Mouse (Mus musculus): Measurements from ENCODE around the gene Calhm5. TPM values are rescaled to one million over a fixed set of nuclear protein-coding genes. Genes with fewer than 3 reads are reported as not detected.

Gene Calhm5
- 0.19 and 0.30 TPM in 2 replicates for polyA plus RNA-seq (2014; fragmentation: Nextera tagmentation; extraction: Ambion mirVana)

- Histone ChIP-seq H3K4me2 (replicated peaks; ENCODE audit: low read depth, low read length) (peak within 1 kb of the TSS; percentile 31), H3K36me3 (ENCODE audit: control insufficient read depth, insufficient read depth, low read length) (no peaks in the 10 kb centered on the region), H3K27ac (ENCODE audit: low read depth, low read length) (no peak within 1 kb of the TSS), H3K27me3 (ENCODE audit: control insufficient read depth, insufficient read depth, low read length) (no peaks in the 10 kb centered on the region), H3K4me3 (ENCODE audit: low read length) (peak within 1 kb of the TSS; percentile 18; the same call in 1 of the 2 replicates), H3K9me3 (ENCODE audit: control insufficient read depth, low read length) (no peaks in the 10 kb centered on the region), H3K9ac (ENCODE audit: low read depth, low read length) (peak within 1 kb of the TSS; percentile 32), H3K4me1 (ENCODE audit: control insufficient read depth, insufficient read depth, low read length) (no peaks in the 10 kb centered on the region)
- WGBS, result 31% methylated on average over 9 of the region's 9 CpGs
- peak; percentile 81; the same call in 1 of the 2 replicates for ATAC-seq (ENCODE audit: low FRiP score, low TSS enrichment)
Measured at GRCm38 (mm10) chr10:34096418-34096883, at the start of gene Calhm5. TSS of gene Calhm5 (minus strand) at chr10:34096519.

DNA sequence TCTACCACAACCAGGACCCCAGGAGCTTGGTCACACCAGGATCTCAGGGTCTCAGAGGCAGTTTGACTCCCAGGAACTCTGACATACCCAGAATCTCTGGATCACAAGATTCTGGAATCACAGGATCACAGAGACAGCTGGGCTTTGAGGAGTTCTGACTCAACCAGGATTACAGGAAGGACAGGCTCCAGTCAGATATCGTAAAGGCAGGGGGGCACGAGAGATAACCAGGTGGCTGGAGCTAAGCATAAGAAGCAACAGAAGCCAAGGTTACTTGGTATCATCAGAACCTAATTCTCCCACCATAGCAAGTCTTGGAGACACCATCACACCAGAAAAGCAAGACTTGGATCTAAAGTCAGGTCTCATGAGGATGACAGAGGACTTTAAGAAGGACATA is 45.4 kb upstream of the Calhm5 start:
- Histone ChIP-seq H3K36me3 (ENCODE audit: control insufficient read depth, insufficient read depth, low read length) (no peaks in the 10 kb centered on the region), H3K27me3 (ENCODE audit: control insufficient read depth, insufficient read depth, low read length) (no peaks in the 10 kb centered on the region), H3K4me2 (replicated peaks; ENCODE audit: low read depth, low read length) (no peak overlapping the region), H3K27ac (ENCODE audit: low read depth, low read length) (no peak overlapping the region), H3K4me3 (ENCODE audit: low read length) (no peak overlapping the region), H3K4me1 (ENCODE audit: control insufficient read depth, insufficient read depth, low read length) (no peaks in the 10 kb centered on the region), H3K9ac (ENCODE audit: low read depth, low read length) (no peak overlapping the region), H3K9me3 (ENCODE audit: control insufficient read depth, low read length) (peaks cover 4% of the 10 kb centered on the region; the same call in 1 of the 2 replicates)
- ATAC-seq (ENCODE audit: low FRiP score, low TSS enrichment), result no peak
- 82% methylated on average over 2 of the region's 2 CpGs for WGBS

GRCm38 (mm10) chr10:34139768-34140167 is 43.4 kb upstream of the Calhm5 start:
- H3K4me3 ChIP-seq (ENCODE audit: low read length), result no peak overlapping the region
- H3K9ac ChIP-seq (ENCODE audit: low read depth, low read length), result no peak overlapping the region
- no peaks in the 10 kb centered on the region for H3K27me3 ChIP-seq (ENCODE audit: control insufficient read depth, insufficient read depth, low read length)
- no peaks in the 10 kb centered on the region for H3K36me3 ChIP-seq (ENCODE audit: control insufficient read depth, insufficient read depth, low read length)
- 74% methylated on average over 4 of the region's 4 CpGs for WGBS
- ATAC-seq (ENCODE audit: low FRiP score, low TSS enrichment), result no peak
- peaks cover 4% of the 10 kb centered on the region; the same call in 1 of the 2 replicates for H3K9me3 ChIP-seq (ENCODE audit: control insufficient read depth, low read length)
- H3K4me2 ChIP-seq (replicated peaks; ENCODE audit: low read depth, low read length), result no peak overlapping the region
- no peak overlapping the region for H3K27ac ChIP-seq (ENCODE audit: low read depth, low read length)
- H3K4me1 ChIP-seq (ENCODE audit: control insufficient read depth, insufficient read depth, low read length), result no peaks in the 10 kb centered on the region

GRCm38 (mm10) chr10:34138027-34138426 is 41.7 kb upstream of the Calhm5 start:
- no peaks in the 10 kb centered on the region for H3K27me3 ChIP-seq (ENCODE audit: control insufficient read depth, insufficient read depth, low read length)
- no peaks in the 10 kb centered on the region for H3K4me1 ChIP-seq (ENCODE audit: control insufficient read depth, insufficient read depth, low read length)
- no peaks in the 10 kb centered on the region for H3K36me3 ChIP-seq (ENCODE audit: control insufficient read depth, insufficient read depth, low read length)
- H3K4me2 ChIP-seq (replicated peaks; ENCODE audit: low read depth, low read length), result no peak overlapping the region
- H3K9me3 ChIP-seq (ENCODE audit: control insufficient read depth, low read length), result no peaks in the 10 kb centered on the region
- H3K27ac ChIP-seq (ENCODE audit: low read depth, low read length), result no peak overlapping the region
- ATAC-seq (ENCODE audit: low FRiP score, low TSS enrichment), result no peak
- 75% methylated on average over 6 of the region's 6 CpGs for WGBS
- no peak overlapping the region for H3K9ac ChIP-seq (ENCODE audit: low read depth, low read length)
- H3K4me3 ChIP-seq (ENCODE audit: low read length), result no peak overlapping the region

GRCm38 (mm10) chr10:34136432-34136831 is 40.1 kb upstream of the Calhm5 start:
- Histone ChIP-seq H3K9me3 (ENCODE audit: control insufficient read depth, low read length) (no peaks in the 10 kb centered on the region), H3K36me3 (ENCODE audit: control insufficient read depth, insufficient read depth, low read length) (no peaks in the 10 kb centered on the region), H3K4me2 (replicated peaks; ENCODE audit: low read depth, low read length) (no peak overlapping the region), H3K4me1 (ENCODE audit: control insufficient read depth, insufficient read depth, low read length) (no peaks in the 10 kb centered on the region), H3K27me3 (ENCODE audit: control insufficient read depth, insufficient read depth, low read length) (no peaks in the 10 kb centered on the region), H3K9ac (ENCODE audit: low read depth, low read length) (no peak overlapping the region), H3K27ac (ENCODE audit: low read depth, low read length) (no peak overlapping the region), H3K4me3 (ENCODE audit: low read length) (no peak overlapping the region)
- 8% methylated on average over 6 of the region's 6 CpGs for WGBS
- peak; percentile 55; the same call in 1 of the 2 replicates for ATAC-seq (ENCODE audit: low FRiP score, low TSS enrichment)

- no peaks in the 10 kb centered on the region for H3K4me1 ChIP-seq (ENCODE audit: control insufficient read depth, insufficient read depth, low read length)
- H3K9ac ChIP-seq (ENCODE audit: low read depth, low read length), result no peak overlapping the region
- no peaks in the 10 kb centered on the region for H3K9me3 ChIP-seq (ENCODE audit: control insufficient read depth, low read length)
- H3K4me2 ChIP-seq (replicated peaks; ENCODE audit: low read depth, low read length), result no peak overlapping the region
- ATAC-seq (ENCODE audit: low FRiP score, low TSS enrichment), result no peak
- 79% methylated on average over 2 of the region's 2 CpGs for WGBS
- H3K27ac ChIP-seq (ENCODE audit: low read depth, low read length), result no peak overlapping the region
- no peaks in the 10 kb centered on the region for H3K36me3 ChIP-seq (ENCODE audit: control insufficient read depth, insufficient read depth, low read length)
- no peak overlapping the region for H3K4me3 ChIP-seq (ENCODE audit: low read length)
- no peaks in the 10 kb centered on the region for H3K27me3 ChIP-seq (ENCODE audit: control insufficient read depth, insufficient read depth, low read length)
Measured at GRCm38 (mm10) chr10:34131356-34131755, 35.0 kb upstream of the Calhm5 start.

DNA sequence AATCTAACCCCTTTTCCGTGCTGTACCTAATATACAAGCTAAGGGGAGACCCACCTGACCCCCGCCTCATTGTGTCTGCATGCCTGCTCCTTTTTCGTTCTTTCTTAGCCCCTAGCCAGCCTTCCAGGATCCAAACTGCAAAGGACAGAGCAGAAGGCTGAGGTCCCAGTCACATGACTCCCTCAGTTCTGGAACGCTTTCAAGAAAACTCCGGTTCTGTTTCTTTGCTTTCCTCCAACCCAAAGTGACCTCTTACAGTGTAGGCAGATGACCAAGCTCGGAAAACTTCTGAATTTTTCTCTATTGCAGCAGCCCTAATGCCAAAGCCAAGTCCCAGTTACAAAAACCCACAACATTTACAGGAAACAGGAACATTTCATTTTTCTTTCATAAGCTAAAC is 32.1 kb upstream of the Calhm5 start:
- no peak overlapping the region for H3K27ac ChIP-seq (ENCODE audit: low read depth, low read length)
- no peak overlapping the region for H3K4me3 ChIP-seq (ENCODE audit: low read length)
- H3K9ac ChIP-seq (ENCODE audit: low read depth, low read length), result no peak overlapping the region
- no peaks in the 10 kb centered on the region for H3K9me3 ChIP-seq (ENCODE audit: control insufficient read depth, low read length)
- ATAC-seq (ENCODE audit: low FRiP score, low TSS enrichment), result no peak
- H3K36me3 ChIP-seq (ENCODE audit: control insufficient read depth, insufficient read depth, low read length), result no peaks in the 10 kb centered on the region
- H3K4me1 ChIP-seq (ENCODE audit: control insufficient read depth, insufficient read depth, low read length), result no peaks in the 10 kb centered on the region
- H3K4me2 ChIP-seq (replicated peaks; ENCODE audit: low read depth, low read length), result no peak overlapping the region
- WGBS, result 82% methylated on average over 6 of the region's 6 CpGs
- H3K27me3 ChIP-seq (ENCODE audit: control insufficient read depth, insufficient read depth, low read length), result no peaks in the 10 kb centered on the region

DNA sequence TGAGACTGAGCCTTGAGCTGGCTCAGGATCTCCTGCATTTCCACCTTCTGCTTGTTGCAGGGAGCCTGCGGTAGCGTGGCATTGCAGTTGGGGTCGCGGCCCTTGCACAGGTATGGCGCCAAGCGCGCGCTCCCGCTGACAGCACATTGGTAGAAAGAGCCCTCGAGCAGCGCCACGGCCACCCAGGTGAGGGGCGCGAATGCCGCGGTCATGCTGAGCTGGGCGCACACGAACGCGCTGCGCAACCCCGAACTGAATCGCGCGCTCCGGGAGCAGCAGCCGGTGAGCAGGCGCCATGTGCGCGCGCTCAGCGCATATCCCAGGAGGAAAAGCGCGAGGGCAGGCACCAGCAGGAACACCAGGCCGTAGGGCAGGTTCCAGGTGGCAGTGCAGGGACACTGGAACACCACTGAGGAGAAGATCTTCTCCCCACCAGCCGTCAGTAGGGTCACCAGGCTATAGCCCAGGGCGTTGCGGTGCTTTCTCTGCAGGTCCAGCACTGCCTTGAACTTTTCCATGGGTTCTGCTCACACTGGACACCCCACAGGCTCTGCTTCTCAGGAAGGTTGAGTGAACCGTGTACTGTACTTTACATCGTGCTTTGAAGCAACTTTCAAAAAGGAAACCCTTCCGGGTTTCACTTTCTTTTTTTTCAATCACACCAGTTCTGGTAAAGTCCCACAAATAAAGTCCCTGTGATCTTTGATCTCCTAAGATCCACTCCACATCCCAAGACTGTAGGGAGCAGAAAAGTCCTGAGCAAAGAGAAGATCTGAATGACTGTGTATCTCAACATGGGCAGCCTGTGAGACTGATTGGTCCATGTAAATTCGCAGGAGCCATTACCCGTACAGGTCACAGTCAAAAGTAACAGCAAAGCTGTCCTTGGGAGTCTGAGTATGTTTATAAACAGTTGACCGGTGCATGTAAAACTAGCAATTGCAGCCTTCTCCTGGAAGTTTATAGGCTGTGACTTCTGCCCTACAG is 31.4 kb upstream of the Calhm5 start, which contains the start of gene Calhm6:
Gene Calhm6 (minus strand): TSS at position 593 of the 987 bp plus-strand sequence.
- Histone ChIP-seq H3K27me3 (ENCODE audit: control insufficient read depth, insufficient read depth, low read length) (no peaks in the 10 kb centered on the region), H3K9me3 (ENCODE audit: control insufficient read depth, low read length) (no peaks in the 10 kb centered on the region), H3K9ac (ENCODE audit: low read depth, low read length) (peak within 1 kb of the TSS; percentile 28; the same call in 1 of the 2 replicates), H3K4me1 (ENCODE audit: control insufficient read depth, insufficient read depth, low read length) (no peaks in the 10 kb centered on the region), H3K27ac (ENCODE audit: low read depth, low read length) (no peak within 1 kb of the TSS), H3K4me3 (ENCODE audit: low read length) (peak within 1 kb of the TSS; percentile 48), H3K36me3 (ENCODE audit: control insufficient read depth, insufficient read depth, low read length) (no peaks in the 10 kb centered on the region), H3K4me2 (replicated peaks; ENCODE audit: low read depth, low read length) (peak within 1 kb of the TSS; percentile 68)
- peak; percentile 80 for ATAC-seq (ENCODE audit: low FRiP score, low TSS enrichment)
- 19% methylated on average over 44 of the region's 44 CpGs for WGBS

DNA sequence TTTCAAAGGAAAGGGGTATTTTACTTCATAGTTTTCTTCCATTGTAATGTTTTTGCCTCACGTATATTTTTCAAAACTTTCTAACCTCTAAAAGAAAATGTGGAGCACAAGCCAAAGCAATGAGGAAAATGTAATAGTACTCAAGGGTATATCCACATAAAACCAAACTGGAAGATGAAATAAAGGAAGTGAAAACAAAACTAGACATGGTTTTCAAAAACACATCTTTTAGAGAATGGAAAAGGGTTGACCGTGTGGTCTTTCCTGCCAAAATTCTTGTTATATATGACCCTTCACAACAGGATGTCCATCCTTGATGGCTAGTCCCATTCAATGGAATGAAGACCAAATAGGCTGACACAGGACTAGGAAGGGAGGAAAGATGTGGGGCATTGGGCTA is 22.1 kb upstream of the Calhm5 start:
- WGBS, result 90% methylated on average over 2 of the region's 2 CpGs
- no peak overlapping the region for H3K27ac ChIP-seq (ENCODE audit: low read depth, low read length)
- H3K27me3 ChIP-seq (ENCODE audit: control insufficient read depth, insufficient read depth, low read length), result no peaks in the 10 kb centered on the region
- H3K9ac ChIP-seq (ENCODE audit: low read depth, low read length), result no peak overlapping the region
- no peaks in the 10 kb centered on the region for H3K36me3 ChIP-seq (ENCODE audit: control insufficient read depth, insufficient read depth, low read length)
- H3K4me2 ChIP-seq (replicated peaks; ENCODE audit: low read depth, low read length), result no peak overlapping the region
- H3K9me3 ChIP-seq (ENCODE audit: control insufficient read depth, low read length), result no peaks in the 10 kb centered on the region
- H3K4me1 ChIP-seq (ENCODE audit: control insufficient read depth, insufficient read depth, low read length), result no peaks in the 10 kb centered on the region
- no peak for ATAC-seq (ENCODE audit: low FRiP score, low TSS enrichment)
- no peak overlapping the region for H3K4me3 ChIP-seq (ENCODE audit: low read length)
